Mouse (Mus musculus): Measurements from ENCODE around the gene Zkscan16.

DNA sequence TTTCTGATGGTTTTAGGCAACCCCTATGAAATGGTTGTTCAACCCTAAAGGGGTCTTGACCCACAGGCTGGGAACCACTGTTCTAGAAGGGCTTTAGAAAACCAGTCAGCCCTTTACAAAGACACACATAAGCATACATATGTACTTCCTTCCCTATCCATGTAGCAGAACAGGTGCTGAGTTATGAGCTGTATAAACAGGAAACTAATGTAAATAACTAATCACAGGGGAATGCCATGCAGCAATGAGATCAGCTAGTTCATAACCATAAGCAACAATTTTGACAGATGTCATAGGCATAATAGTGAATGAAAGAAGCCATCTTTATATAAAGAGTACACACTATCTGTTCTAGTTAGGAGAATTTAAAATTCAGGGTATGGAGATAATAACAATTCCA lies 1.8 kb upstream of the Zkscan16 start:
- TF ChIP-seq POLR2A (IDR thresholded peaks at IDR 0.05; ENCODE audit: borderline replicate concordance, insufficient read depth, low read length) (no peak), CTCF (IDR thresholded peaks at IDR 0.05; ENCODE audit: borderline replicate concordance, insufficient read depth, low read depth, low read length) (no peak)
